Mouse (Mus musculus) lung, embryonic 16.5 days (tissue): ENCODE results near the gene Shank2. TPM values are rescaled to one million over a fixed set of nuclear protein-coding genes. Genes with fewer than 3 reads are reported as not detected.

Experiments
- ATAC-seq: fragments of 200-750 bp; cut with Nextera tagmentation; 2 replicates; pipeline ENCODE4 v1.8.0; 2017; ENCODE audit warnings: low read depth, mild to moderate bottlenecking, moderate library complexity
- H3K27ac ChIP-seq: fragments of 300-500 bp; sonication (generic); 2 replicates; pipeline ENCODE4 v1.5.1; 2014; ENCODE audit warnings: mild to moderate bottlenecking, control low read depth, low read length
- H3K27me3 ChIP-seq: fragments of 300-500 bp; sonication (generic); 2 replicates; pipeline ENCODE4 v1.6.1; 2014; ENCODE audit warnings: low read depth, low read length, mixed read lengths; ENCODE audit not compliant: control insufficient read depth, insufficient read depth
- H3K36me3 ChIP-seq: fragments of 300-500 bp; sonication (generic); 2 replicates; pipeline ENCODE4 v1.6.1; 2014; ENCODE audit warnings: low read length; ENCODE audit not compliant: control insufficient read depth, insufficient read depth
- H3K4me1 ChIP-seq: fragments of 300-500 bp; sonication (generic); replicated peaks from 2 replicates; pipeline ENCODE4 v1.6.1; 2014; ENCODE audit warnings: low read length, mixed read lengths; ENCODE audit not compliant: control insufficient read depth, insufficient read depth
- H3K4me2 ChIP-seq: fragments of 300-500 bp; sonication (generic); 2 replicates; pipeline ENCODE4 v1.6.1; 2014; ENCODE audit warnings: low read depth, low read length, control low read depth
- H3K4me3 ChIP-seq: fragments of 300-500 bp; sonication (generic); 2 replicates; pipeline ENCODE4 v1.5.1; 2014; ENCODE audit warnings: mild to moderate bottlenecking, low read length, control low read depth
- H3K9ac ChIP-seq: fragments of 300-500 bp; sonication (generic); 2 replicates; pipeline ENCODE4 v1.6.1; 2014; ENCODE audit warnings: low read length, control low read depth
- H3K9me3 ChIP-seq: fragments of 300-500 bp; sonication (generic); 2 replicates; pipeline ENCODE4 v1.6.1; 2016; ENCODE audit warnings: low read length; ENCODE audit not compliant: control insufficient read depth
- WGBS: fragments of 180-500 bp; shearing (Covaris S2); extraction: QIAGEN DNeasy Blood & Tissue Kit; methylation state at CpG from one replicate; pipeline ENCODE4 v1.1.7; 2014; 5-methylcytosine and 5-hydroxymethylcytosine counted together
- polyA plus RNA-seq: library from polyadenylated mRNA; unstranded; fragments of >200 nt; fragmentation: Nextera tagmentation; extraction: Ambion mirVana; gene quantifications from 2 replicates; pipeline ENCODE4 v1.2.1, GENCODE M21; 2015

Shank2 gene
- polyA plus RNA-seq, 1 experiment from 2014 or later, result 1.6 TPM

DNA sequence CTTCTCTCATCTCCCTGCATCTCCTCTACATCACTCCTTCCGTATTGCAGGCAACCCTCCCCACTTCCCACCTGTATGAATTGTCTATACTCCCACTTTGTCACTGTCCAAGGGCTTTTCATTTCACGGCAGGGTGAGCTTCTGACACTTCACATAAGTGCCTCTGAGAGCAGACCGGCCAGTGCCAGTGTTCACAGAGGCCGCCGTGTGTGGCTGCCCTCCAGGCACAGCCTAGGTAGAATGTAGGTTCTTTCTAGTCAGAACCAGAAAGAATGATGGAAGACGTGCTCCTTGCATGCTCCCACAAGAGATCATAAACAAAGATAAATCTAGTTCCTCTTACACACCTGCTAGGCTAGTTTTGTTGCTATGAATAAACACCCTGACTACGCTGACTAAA is 265.0 kb downstream of the Shank2 start:
- H3K4me1 ChIP-seq, result no peaks in the 10 kb centered on the region
- ATAC-seq, result no peak
- H3K9ac ChIP-seq, result no peak overlapping the region
- H3K36me3 ChIP-seq, result no peaks in the 10 kb centered on the region
- H3K9me3 ChIP-seq, result no peaks in the 10 kb centered on the region
- no peaks in the 10 kb centered on the region for H3K27me3 ChIP-seq
- H3K4me3 ChIP-seq, result no peak overlapping the region
- WGBS, result 39% methylated on average over 7 of the region's 7 CpGs
- H3K4me2 ChIP-seq, result no peak overlapping the region
- no peak overlapping the region for H3K27ac ChIP-seq

DNA sequence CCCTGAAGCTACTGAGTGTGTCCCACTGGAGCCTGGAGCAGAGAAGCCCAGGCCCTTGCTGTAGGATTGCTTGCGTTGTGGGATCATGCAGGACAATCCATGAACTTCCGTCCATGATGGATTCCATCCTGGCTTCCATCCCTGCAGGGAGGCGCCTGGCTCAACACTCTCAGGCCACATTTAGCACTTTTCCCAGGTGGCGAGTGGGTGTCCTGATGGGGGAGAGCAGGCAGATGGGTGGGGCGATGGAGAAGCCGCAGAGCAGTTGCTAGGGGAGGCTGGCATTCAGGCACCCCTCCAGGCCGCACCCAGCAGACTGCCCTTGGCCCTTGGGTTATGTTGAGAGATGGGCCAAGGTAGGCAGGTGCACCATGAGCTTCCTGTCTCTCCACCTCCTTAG is 266.6 kb downstream of the Shank2 start:
- no peak overlapping the region for H3K27ac ChIP-seq
- H3K9me3 ChIP-seq, result no peaks in the 10 kb centered on the region
- no peak overlapping the region for H3K4me3 ChIP-seq
- ATAC-seq, result no peak
- 60% methylated on average over 7 of the region's 7 CpGs for WGBS
- H3K9ac ChIP-seq, result no peak overlapping the region
- H3K36me3 ChIP-seq, result no peaks in the 10 kb centered on the region
- no peaks in the 10 kb centered on the region for H3K4me1 ChIP-seq
- no peak overlapping the region for H3K4me2 ChIP-seq
- no peaks in the 10 kb centered on the region for H3K27me3 ChIP-seq

DNA sequence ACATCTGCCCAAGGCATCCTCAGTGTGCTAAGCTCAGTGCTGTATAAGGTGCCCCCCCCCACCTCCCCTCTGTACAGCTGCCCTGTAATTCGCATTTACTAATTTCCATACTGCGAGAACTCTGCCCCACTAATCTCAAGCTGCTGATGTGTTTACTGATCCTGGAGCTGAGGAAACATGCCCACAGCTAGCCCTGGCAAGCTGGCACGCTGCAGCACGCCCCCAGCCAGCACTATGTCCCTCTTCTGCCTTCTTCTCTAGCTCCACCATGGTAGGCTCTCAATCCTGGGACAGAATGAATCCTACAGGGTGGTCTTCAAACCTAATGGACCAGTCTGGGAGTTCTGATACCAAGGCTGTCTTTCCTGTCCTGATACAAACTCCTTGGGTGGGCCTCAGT is 267.1 kb downstream of the Shank2 start:
- no peak overlapping the region for H3K27ac ChIP-seq
- H3K9ac ChIP-seq, result no peak overlapping the region
- H3K4me3 ChIP-seq, result no peak overlapping the region
- no peaks in the 10 kb centered on the region for H3K36me3 ChIP-seq
- H3K4me2 ChIP-seq, result no peak overlapping the region
- WGBS, result 78% methylated on average over 4 of the region's 4 CpGs
- ATAC-seq, result no peak
- H3K27me3 ChIP-seq, result no peaks in the 10 kb centered on the region
- no peaks in the 10 kb centered on the region for H3K9me3 ChIP-seq
- H3K4me1 ChIP-seq, result no peaks in the 10 kb centered on the region

DNA sequence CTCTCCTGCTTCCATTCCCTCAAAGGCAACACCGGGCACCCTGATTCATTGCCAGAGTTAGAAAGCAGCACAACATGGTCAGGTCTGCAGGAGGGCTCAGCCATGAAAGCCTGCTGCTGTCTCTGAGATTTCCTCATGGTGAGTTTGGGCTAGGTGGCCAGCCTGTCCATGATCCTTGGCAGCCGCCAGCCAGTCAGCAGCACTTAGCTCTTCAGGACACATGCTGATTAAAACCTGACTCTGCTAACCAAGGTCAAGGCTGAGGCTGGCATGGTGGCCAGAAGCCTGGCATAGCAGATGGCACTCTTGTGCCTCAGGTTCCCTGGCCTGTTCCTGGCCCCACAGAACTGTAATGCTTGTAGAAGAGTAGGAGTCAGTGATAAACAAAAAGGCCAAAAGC is 269.3 kb downstream of the Shank2 start:
- WGBS, result 82% methylated on average over 2 of the region's 2 CpGs
- no peak for ATAC-seq
- H3K27me3 ChIP-seq, result no peaks in the 10 kb centered on the region
- no peak overlapping the region for H3K4me2 ChIP-seq
- no peaks in the 10 kb centered on the region for H3K4me1 ChIP-seq
- H3K36me3 ChIP-seq, result no peaks in the 10 kb centered on the region
- no peak overlapping the region for H3K4me3 ChIP-seq
- H3K9me3 ChIP-seq, result no peaks in the 10 kb centered on the region
- H3K27ac ChIP-seq, result no peak overlapping the region
- no peak overlapping the region for H3K9ac ChIP-seq

DNA sequence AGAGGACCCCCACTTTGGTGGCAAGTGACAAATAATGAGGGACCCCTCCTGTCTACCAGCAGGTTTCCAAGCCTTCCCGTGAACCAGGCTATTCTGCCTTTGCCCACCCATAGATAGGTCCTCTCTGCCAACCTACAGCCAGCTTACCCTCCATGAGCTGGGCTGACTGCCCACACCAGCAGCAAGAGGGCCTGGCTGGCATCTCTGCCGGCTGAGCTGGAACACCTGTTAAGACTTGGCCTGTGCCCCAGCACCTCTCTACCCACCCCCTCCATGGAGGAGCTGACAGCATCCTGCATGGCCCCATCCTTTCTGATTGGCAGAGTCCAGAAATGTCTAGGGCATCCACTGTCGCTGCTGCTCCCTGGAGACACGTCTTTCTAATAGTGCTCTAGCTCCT is 277.0 kb downstream of the Shank2 start:
- no peak overlapping the region for H3K9ac ChIP-seq
- WGBS, result 68% methylated on average over 4 of the region's 4 CpGs

DNA sequence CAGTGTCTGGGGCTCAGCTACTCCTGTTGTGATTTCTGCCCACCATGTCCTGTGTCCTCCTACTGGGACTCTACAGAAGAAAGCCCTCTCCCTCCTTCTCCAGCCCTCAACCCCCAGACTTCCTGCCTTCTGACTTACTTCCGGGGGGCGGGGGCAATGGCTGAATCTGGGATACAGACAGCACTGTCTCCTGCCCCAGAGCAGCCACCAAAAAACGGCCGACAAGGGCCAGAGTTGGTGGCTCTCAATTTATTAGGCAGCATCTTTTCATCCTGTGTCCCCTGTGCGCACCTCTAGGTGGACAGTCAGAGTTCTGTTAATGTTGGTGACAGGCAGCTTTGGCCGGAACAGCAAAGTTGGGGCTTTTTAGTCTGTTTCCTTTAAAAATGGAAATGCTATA is 282.0 kb downstream of the Shank2 start:
- peak overlapping the region; percentile 55 for H3K4me2 ChIP-seq
- no peak overlapping the region for H3K27ac ChIP-seq
- no peaks in the 10 kb centered on the region for H3K36me3 ChIP-seq
- H3K4me3 ChIP-seq, result peak overlapping the region; percentile 34
- no peak for ATAC-seq
- H3K4me1 ChIP-seq, result peaks cover 4% of the 10 kb centered on the region; the same call in 1 of the 2 replicates
- 13% methylated on average over 6 of the region's 6 CpGs for WGBS
- no peaks in the 10 kb centered on the region; the same call in 1 of the 2 replicates for H3K27me3 ChIP-seq
- H3K9me3 ChIP-seq, result no peaks in the 10 kb centered on the region
- H3K9ac ChIP-seq, result peak overlapping the region; percentile 38; the same call in 1 of the 2 replicates

More for the DNA sequence above, 277.0 kb downstream of the Shank2 start:
- no peaks in the 10 kb centered on the region for H3K27me3 ChIP-seq
- H3K4me2 ChIP-seq, result no peak overlapping the region
- no peaks in the 10 kb centered on the region for H3K9me3 ChIP-seq
- no peak overlapping the region for H3K27ac ChIP-seq
- no peaks in the 10 kb centered on the region for H3K4me1 ChIP-seq
- no peak overlapping the region for H3K4me3 ChIP-seq
- no peak for ATAC-seq
- no peaks in the 10 kb centered on the region for H3K36me3 ChIP-seq

DNA sequence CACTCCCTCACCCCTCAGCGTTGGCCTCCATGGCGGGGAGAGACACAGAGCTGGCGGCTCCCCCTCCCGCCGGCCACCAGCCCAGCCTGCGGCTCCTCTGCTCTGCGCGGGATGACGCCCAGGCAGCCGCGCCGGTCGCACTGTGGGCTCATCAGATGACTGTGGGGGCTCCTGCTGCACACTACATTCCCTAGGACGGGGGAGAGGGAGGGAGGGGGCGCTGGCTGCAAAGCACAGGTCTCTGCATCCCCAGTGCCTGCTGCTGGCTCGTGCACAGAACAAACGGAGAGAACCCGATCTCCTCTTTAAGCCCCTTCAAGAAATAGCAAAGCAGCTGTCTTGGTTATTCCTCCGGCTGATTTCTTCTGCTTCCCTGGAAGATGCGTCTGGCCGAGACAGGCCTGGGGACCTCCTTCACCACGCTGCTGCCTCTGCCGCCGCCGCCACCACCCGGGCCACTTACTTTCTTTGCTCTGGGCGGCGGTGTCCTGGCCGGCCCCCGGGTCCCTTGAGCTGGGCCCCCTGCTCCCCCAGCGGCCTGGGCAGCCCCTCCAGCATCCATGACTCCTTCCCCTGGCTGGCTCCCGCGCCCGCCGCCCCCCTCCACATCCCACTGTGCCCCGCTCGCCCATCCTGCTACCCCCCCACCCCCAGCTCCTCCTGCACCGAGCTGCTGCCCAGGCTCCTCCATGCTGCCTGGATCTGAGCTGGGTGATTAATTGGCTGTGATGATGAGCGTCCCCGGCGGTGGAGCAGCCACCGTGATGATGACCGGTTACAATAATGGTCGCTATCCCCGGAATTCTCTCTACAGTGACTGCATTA is 282.7 kb downstream of the Shank2 start:
- H3K9ac ChIP-seq, result peak overlapping the region; percentile 38; the same call in 1 of the 2 replicates
- no peak overlapping the region for H3K27ac ChIP-seq
- no peaks in the 10 kb centered on the region for H3K36me3 ChIP-seq
- peak; percentile 61 for ATAC-seq
- H3K4me2 ChIP-seq, result peak overlapping the region; percentile 55
- WGBS, result 2% methylated on average over 40 of the region's 45 CpGs
- peaks cover 4% of the 10 kb centered on the region; the same call in 1 of the 2 replicates for H3K4me1 ChIP-seq
- H3K27me3 ChIP-seq, result no peaks in the 10 kb centered on the region; the same call in 1 of the 2 replicates
- H3K9me3 ChIP-seq, result no peaks in the 10 kb centered on the region
- peak overlapping the region; percentile 34 for H3K4me3 ChIP-seq

DNA sequence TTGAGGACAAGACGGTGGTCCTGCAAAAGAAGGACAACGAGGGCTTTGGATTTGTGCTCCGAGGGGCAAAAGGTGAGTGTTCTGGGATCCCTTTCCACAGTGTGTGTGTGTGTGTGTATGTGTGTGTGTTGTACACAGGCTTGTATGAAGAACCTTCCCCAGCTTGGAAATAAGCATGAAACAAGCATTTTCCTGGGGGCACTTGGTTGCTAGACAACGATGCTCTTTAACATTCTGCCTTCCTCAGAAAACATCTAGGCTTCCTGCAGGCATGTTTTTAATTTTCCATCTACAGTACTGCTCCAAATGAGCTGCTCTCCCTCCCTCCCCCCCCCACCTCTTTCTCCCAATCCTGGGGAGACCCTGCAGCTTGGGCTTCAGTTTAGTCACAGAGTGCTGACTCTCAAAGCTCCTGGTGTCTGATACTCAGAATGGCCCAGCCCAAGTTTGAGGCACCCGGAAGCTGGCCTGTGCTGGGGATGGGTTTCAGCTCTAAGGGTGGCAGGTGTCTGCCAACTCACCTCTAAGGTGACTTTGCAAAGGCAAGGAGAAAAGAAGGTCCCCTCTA is 283.4 kb downstream of the Shank2 start:
- no peaks in the 10 kb centered on the region; the same call in 1 of the 2 replicates for H3K27me3 ChIP-seq
- H3K9ac ChIP-seq, result no peak overlapping the region
- peaks cover 4% of the 10 kb centered on the region; the same call in 1 of the 2 replicates for H3K4me1 ChIP-seq
- no peaks in the 10 kb centered on the region for H3K9me3 ChIP-seq
- H3K4me2 ChIP-seq, result peak overlapping the region; percentile 55; the same call in 1 of the 2 replicates
- H3K27ac ChIP-seq, result no peak overlapping the region
- 35% methylated on average over 5 of the region's 5 CpGs for WGBS
- no peak for ATAC-seq
- no peaks in the 10 kb centered on the region for H3K36me3 ChIP-seq
- H3K4me3 ChIP-seq, result no peak overlapping the region

DNA sequence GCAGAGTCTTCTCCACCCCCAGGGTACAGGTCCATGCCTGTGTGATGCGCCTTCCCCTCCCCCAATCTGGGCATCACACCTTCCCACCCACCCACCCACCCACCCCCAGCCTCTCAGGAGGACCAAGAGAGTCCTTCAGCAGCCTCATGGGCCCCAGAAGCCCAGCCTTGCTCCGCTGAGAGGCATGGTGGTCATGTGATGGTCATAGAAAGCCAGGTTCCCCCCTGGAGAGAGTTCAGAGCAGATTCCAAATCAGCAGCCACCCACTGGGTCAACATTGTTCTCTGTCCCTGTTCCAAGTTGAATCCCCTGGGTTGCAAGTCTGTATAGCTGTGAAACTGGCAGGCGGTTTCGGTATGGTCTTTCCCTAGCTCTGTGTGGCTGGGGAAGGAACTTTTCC is 284.2 kb downstream of the Shank2 start:
- ATAC-seq, result no peak
- H3K4me3 ChIP-seq, result no peak overlapping the region
- no peak overlapping the region for H3K4me2 ChIP-seq
- no peaks in the 10 kb centered on the region for H3K36me3 ChIP-seq
- H3K4me1 ChIP-seq, result peaks cover 4% of the 10 kb centered on the region; the same call in 1 of the 2 replicates
- H3K9me3 ChIP-seq, result no peaks in the 10 kb centered on the region
- 64% methylated on average over 4 of the region's 4 CpGs for whole genome bisulfite sequencing
- H3K9ac ChIP-seq, result no peak overlapping the region
- no peak overlapping the region for H3K27ac ChIP-seq
- H3K27me3 ChIP-seq, result no peaks in the 10 kb centered on the region; the same call in 1 of the 2 replicates
